Mouse (Mus musculus): ENCODE measurements around the gene Lamc1. TPM values are rescaled to one million over a fixed set of nuclear protein-coding genes. Genes with fewer than 3 reads are reported as not detected.

Gene Lamc1
- total RNA-seq, 2 experiments from 2014 or later = 27.0 to 27.2 TPM

DNA sequence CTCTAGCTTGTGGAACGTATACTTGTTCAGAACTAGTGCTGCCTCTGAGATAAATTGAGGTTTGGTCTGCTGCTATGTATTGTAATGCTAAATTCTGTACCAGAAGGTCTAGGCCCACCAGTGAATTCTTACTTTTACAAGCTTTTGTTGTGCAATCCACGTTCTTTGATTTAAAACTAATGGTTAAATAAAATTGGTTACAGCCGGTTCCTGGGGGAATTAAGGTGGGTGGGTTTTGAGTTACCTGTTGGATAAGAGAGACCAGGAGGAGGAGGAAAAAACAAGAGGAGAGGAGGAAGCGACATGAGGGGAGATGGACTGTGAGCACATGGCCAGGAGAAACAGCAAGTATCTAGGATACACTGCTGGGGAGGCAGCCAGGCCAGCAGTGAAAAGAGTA is 116.1 kb downstream of the Lamc1 start:
- H3K27ac ChIP-seq = no peak overlapping the region
- no peak for TF ChIP-seq CTCF (conservative IDR thresholded peaks at IDR 0.05)
- no peak for DNase-seq (ENCODE audit: low spot score in 2 of 2)
- H3K4me3 ChIP-seq = no peak overlapping the region

- H3K27ac ChIP-seq = no peak overlapping the region
- no peak for DNase-seq (ENCODE audit: low spot score in 2 of 2)
- no peak for TF ChIP-seq CTCF (conservative IDR thresholded peaks at IDR 0.05)
- H3K4me3 ChIP-seq = no peak overlapping the region
These were observed 116.9 kb downstream of the Lamc1 start for GRCm38 (mm10) chr1:153215676-153216075.

- no peak overlapping the region for H3K27ac ChIP-seq
- no peak overlapping the region for H3K4me3 ChIP-seq
- DNase-seq (ENCODE audit: low spot score in 2 of 2) = no peak
- no peak for TF ChIP-seq CTCF (conservative IDR thresholded peaks at IDR 0.05)
These were observed 121.6 kb downstream of the Lamc1 start for GRCm38 (mm10) chr1:153210992-153211391.

DNA sequence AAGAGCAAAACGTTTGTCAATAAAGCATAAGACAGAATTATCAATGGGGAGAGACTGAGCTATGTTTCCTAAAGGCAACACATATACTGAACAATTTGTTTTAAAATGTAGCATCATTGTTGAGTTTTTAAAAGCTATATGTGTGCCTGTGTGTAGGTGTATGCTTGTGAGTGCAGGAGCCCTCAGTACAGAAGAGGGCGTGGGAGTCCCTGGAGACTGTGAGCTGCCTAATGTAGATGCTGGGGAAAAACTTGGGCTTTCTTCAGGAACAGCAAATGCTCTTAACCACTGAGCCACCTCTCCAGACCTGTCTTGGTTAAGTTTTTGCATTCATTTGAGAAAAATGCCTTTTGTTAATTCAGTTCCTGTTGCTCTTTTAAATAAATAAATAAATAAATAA is 122.4 kb downstream of the Lamc1 start:
- TF ChIP-seq CTCF (conservative IDR thresholded peaks at IDR 0.05) = no peak
- Histone ChIP-seq H3K4me3 (no peak overlapping the region), H3K27ac (no peak overlapping the region)
- no peak for DNase-seq (ENCODE audit: low spot score in 2 of 2)

DNA sequence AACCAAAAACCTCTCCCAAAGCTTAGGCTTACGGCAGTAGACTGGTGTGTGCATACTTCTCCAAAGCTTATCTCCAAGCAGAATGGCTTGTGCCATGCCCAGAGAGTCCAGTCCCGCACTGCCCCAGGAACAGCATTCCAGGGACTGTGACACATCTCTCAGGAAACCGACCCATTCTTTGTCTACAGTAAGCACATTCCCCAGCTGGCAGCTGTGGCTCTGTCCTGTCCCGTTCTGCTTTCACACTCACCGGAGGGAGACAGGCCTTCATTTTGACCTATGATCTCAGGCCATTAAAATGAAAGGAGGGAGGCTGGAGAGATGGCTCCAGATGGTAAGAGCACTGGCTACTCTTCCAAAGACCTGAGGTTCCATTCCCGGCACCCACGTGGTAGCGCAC is 130.4 kb downstream of the Lamc1 start:
- Histone ChIP-seq H3K27ac (no peak overlapping the region), H3K4me3 (no peak overlapping the region)
- TF ChIP-seq CTCF (conservative IDR thresholded peaks at IDR 0.05) = no peak
- DNase-seq (ENCODE audit: low spot score in 2 of 2) = no peak

DNA sequence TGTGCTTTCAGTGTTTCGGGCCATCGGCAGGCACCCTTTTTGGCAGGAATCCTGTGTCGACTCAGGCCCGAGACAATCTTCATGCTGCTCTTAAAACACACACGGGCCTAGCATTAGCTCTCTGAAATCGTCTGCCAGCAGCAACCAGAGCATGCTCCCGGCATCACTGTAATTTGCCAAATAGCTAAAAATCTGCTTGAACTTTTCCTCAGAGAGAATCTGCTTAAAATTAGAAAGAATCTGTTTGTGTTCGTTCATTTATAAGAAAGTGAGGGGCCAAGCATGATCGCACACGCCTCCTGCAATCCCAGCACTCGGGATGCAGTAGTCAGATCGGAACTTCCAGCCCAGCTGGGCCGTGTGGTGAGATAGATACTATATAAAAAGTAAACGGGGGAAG is 131.1 kb downstream of the Lamc1 start:
- no peak overlapping the region for H3K4me3 ChIP-seq
- peak overlapping the region; percentile 43 for H3K27ac ChIP-seq
- no peak for TF ChIP-seq CTCF (conservative IDR thresholded peaks at IDR 0.05)
- DNase-seq (ENCODE audit: low spot score in 2 of 2) = no peak

DNA sequence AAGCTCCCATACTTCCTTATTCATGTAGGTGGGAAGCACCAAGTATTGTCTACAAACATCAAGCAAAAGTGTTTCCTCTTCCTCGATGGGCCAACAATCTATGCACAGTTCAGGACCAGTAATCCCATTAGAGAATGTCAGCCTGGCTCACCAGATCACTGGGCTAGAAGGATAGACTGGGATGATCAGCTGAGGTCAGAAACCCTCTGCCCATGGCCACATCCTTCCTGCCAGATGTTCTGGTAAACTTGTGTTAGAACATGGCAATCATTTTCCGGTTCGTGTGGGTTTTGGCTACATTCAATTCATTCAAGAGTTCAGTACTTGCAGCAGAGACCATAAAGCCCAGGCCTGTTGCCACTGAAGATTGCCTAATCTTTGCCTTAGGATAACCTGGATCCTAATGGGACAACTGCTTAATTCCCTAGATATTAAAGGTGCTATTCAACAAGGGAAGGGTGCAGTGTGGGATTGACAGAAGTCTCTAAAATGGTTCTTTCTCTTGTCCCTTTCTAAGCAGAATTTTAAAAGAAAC is 135.2 kb downstream of the Lamc1 start:
- H3K4me3 ChIP-seq = no peak overlapping the region
- DNase-seq (ENCODE audit: low spot score in 2 of 2) = no peak
- no peak for TF ChIP-seq CTCF (conservative IDR thresholded peaks at IDR 0.05)
- H3K27ac ChIP-seq = no peak overlapping the region

DNA sequence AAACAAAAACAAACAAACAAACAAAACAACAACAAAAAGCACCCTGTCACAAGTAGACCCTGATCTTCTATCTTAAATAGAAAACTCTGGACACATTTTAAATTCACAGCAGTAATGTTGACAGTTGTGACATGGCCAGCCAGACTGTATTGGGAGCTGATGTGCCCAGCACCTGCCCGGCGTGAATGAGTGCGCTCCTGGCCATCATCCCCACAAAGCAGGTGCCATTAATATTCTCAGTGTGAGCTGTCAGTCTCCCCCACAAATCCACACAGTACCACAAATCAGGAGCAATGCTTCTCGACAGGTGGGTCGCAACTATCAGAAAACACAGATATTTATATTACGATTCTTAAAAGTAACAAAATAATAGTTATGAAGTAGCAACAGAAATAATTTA is 139.6 kb downstream of the Lamc1 start:
- TF ChIP-seq CTCF (conservative IDR thresholded peaks at IDR 0.05) = no peak

DNA sequence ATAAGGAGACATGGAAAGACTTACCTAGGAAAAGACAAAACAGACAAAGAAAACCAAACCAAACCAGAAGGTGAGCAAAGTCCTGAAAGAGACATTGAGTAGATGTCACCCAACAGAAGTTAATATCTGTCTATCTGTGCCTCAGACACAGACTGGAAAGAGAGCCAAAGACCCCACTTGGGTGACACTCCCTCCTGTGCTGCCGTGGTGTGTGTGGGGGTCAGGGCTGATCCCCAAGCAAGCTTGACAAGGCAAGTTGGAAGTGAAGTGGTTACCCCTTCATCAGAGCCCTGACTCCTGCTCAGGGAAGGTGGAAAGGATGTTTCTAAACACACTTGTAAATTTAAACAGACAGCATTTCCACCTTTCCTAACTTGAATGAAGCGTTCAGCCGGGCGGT is 140.2 kb downstream of the Lamc1 start:
- DNase-seq (ENCODE audit: low spot score in 2 of 2) = no peak
- Histone ChIP-seq H3K27ac (no peak overlapping the region), H3K4me3 (no peak overlapping the region)
- TF ChIP-seq CTCF (conservative IDR thresholded peaks at IDR 0.05) = no peak

More for the DNA sequence above, 139.6 kb downstream of the Lamc1 start:
- no peak for DNase-seq (ENCODE audit: low spot score in 2 of 2)
- Histone ChIP-seq H3K4me3 (no peak overlapping the region), H3K27ac (no peak overlapping the region)

GRCm38 (mm10) chr1:153191943-153192329 is 140.7 kb downstream of the Lamc1 start:
- no peak overlapping the region for H3K4me3 ChIP-seq
- no peak overlapping the region for H3K27ac ChIP-seq
- DNase-seq (ENCODE audit: low spot score in 2 of 2) = peak; percentile 59 to 60
- TF ChIP-seq CTCF (conservative IDR thresholded peaks at IDR 0.05) = no peak

DNA sequence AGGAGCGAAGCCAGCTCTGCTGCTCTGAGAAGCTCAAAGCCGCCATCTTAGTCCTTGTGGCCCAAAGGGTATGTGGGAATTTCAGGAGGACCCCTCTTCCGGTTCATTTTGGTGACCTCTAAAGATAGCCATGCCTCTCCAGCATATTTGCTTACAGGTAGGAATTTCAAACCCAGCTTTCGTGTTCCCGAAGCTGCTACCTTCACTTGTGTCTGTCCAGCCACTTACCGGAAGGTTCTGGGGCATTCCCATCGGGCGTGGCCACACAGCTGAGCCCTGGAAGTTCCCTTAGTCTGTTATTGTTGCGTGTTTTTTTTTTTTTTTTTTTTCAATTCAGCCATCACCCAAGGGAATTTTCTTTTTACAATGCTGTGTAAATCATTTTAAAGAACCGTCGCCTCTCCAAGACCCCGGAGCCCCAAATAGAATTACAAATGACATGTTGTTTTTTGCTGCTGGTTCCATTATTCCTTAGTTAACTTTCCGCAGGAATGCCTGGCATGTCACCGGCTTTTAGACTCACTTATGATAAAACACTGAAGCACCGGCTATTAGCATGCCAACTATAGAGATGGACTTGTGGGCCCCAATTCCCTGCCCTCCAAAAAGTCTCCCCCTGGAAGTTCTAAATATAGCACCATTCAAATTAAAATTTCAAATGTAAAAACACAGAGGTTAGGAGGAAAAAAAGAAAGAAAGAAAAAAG is 141.2 kb downstream of the Lamc1 start:
- Histone ChIP-seq H3K4me3 (no peak overlapping the region), H3K27ac (no peak overlapping the region)
- DNase-seq (ENCODE audit: low spot score in 2 of 2) = no peak
- no peak for TF ChIP-seq CTCF (conservative IDR thresholded peaks at IDR 0.05)

DNA sequence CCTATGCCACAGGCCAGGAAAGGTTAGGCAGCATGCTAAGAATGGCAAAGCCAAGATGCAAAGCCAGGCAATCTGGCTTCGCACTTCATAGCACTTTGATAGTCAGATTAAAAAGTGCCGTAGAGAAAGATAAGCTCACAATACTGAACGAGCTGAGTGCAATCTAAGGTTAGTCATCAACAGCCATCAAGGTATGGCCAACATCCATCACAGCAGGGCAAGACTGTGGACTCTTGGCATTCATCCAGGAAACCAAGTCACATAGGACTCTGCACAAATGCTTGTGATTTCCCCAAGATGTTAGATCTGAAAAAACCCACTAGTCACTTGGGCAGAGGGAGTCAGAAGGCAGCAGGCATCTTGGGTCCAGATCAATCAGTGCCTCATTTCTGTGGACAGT is 144.5 kb downstream of the Lamc1 start:
- no peak overlapping the region for H3K4me3 ChIP-seq
- TF ChIP-seq CTCF (conservative IDR thresholded peaks at IDR 0.05) = no peak
- H3K27ac ChIP-seq = no peak overlapping the region
- no peak for DNase-seq (ENCODE audit: low spot score in 2 of 2)

- H3K4me3 ChIP-seq = peak within 1 kb of the TSS; percentile 51
- TF ChIP-seq CTCF (conservative IDR thresholded peaks at IDR 0.05) = no peak
These were observed 146.5 kb downstream of the Lamc1 start, which contains the start of gene Lamc2 for GRCm38 (mm10) chr1:153185828-153186803. Lamc2 (minus strand) TSS chr1:153186447.

More at GRCm38 (mm10) chr1:153185828-153186803, 146.5 kb downstream of the Lamc1 start, which contains the start of gene Lamc2:
- DNase-seq (ENCODE audit: low spot score in 2 of 2) = no peak
- no peak within 1 kb of the TSS for H3K27ac ChIP-seq
